ENCODE assay signal across 14 mouse cellular contexts in the genomic region with DNA sequence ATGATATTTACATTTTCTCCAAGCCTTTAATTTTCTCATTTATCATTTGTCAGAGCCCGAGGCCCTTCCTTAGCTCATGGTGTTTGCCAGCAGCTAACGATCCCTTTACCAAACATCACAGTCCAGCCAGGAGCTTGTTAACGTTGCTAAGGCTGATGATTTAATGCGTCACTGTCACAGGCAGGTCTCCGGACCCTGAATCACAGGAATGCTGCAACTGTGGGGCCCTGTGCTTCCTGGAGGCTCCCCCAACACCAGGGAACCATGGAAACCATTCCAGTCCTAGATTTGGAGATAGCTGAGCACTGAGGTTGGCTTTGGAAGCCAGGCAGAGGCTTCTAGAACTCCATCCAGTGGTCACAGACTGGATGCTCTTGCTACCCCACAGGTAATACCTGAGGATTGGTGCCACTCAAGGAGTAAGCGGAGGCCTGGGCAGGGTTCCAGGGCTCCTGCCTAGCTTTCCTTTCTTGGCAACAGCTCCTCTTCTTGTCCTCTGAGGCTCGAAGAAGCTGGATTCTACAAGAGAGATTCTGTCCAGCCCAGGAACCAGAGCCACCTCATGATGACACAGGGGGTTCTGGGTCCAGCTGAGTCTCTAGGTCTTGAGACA.
DNase-seq lines count a peak whose midpoint lies in the region; ATAC-seq lines count a peak whose summit lies in the region.
"Had no signal": no experiment of that assay in that cellular context is flagged by ENCODE, and none has a peak within 500 bp of the region (broad histone marks: within the 10 kb centered on the region; RNA-seq: fewer than 3 reads in every experiment).

No protein-coding gene starts in this region.

- H3K36me3 ChIP-seq in embryonic facial prominence, embryonic 10.5 days (replicated peaks), result no peaks in the 10 kb centered on the region
- H3K36me3 ChIP-seq in hindbrain, embryonic 16.5 days (ENCODE audit: control insufficient read depth, insufficient read depth, low read length), result no peaks in the 10 kb centered on the region
- no peaks in the 10 kb centered on the region for H3K36me3 ChIP-seq in neural tube, embryonic 12.5 days
- H3K36me3 ChIP-seq: midbrain, embryonic 12.5 days had no signal

- no peak overlapping the region for H3K4me3 ChIP-seq in embryonic facial prominence, embryonic 10.5 days
- H3K4me3 ChIP-seq in hindbrain, embryonic 16.5 days (ENCODE audit: low read length), result no peak overlapping the region
- H3K4me3 ChIP-seq in neural tube, embryonic 12.5 days, result no peak overlapping the region
- H3K4me3 ChIP-seq: midbrain, embryonic 12.5 days had no signal

- H3K9me3 ChIP-seq in embryonic facial prominence, embryonic 10.5 days, result no peaks in the 10 kb centered on the region
- H3K9me3 ChIP-seq in hindbrain, embryonic 16.5 days (ENCODE audit: control insufficient read depth, low read length), result no peaks in the 10 kb centered on the region
- no peaks in the 10 kb centered on the region for H3K9me3 ChIP-seq in neural tube, embryonic 12.5 days
- H3K9me3 ChIP-seq: midbrain, embryonic 12.5 days had no signal

- peak overlapping the region; percentile 67 for H3K27ac ChIP-seq in embryonic facial prominence, embryonic 10.5 days (replicated peaks)
- no peak overlapping the region for H3K27ac ChIP-seq in hindbrain, embryonic 16.5 days (ENCODE audit: low read depth, low read length)
- 0 out of 2 replicates have a peak overlapping the region, but pooled peaks have one; percentile 8 for H3K27ac ChIP-seq in neural tube, embryonic 12.5 days
- H3K27ac ChIP-seq: midbrain, embryonic 12.5 days had no signal

- peaks cover 55% of the 10 kb centered on the region for H3K4me1 ChIP-seq in embryonic facial prominence, embryonic 10.5 days
- peaks cover 5% of the 10 kb centered on the region for H3K4me1 ChIP-seq in hindbrain, embryonic 16.5 days (ENCODE audit: control insufficient read depth, insufficient read depth, low read depth, low read length)
- peaks cover 24% of the 10 kb centered on the region for H3K4me1 ChIP-seq in neural tube, embryonic 12.5 days

- DNase-seq in kidney, adult 18-20 months, result peak; percentile 21
- no peak for DNase-seq in kidney, adult 8-10 months
- no peak for DNase-seq in embryonic facial prominence, embryonic 10.5 days (ENCODE audit: low spot score)
- DNase-seq in thymus, postnatal 25 days, result no peak
- DNase-seq in right cerebral cortex, postnatal 25 days, result no peak
- DNase-seq in liver, result no peak
- DNase-seq: adrenal gland, postnatal 25 days; cerebellum, adult 8-10 months; gastrocnemius, postnatal 10 days; lung, adult 2 months had no signal

- 0 out of 2 replicates have a peak, but pooled peaks have one; percentile 34 for ATAC-seq in hindbrain, embryonic 16.5 days
- no peak for ATAC-seq in neural tube, embryonic 12.5 days (ENCODE audit: low FRiP score, low read depth)
- ATAC-seq: CD4-positive, CD25-positive, alpha-beta regulatory T cell, adult 4 months had no signal

- no peak overlapping the region for H3K9ac ChIP-seq in hindbrain, embryonic 16.5 days (ENCODE audit: low read depth, low read length)
- no peak overlapping the region for H3K9ac ChIP-seq in neural tube, embryonic 12.5 days
- H3K9ac ChIP-seq: midbrain, embryonic 12.5 days had no signal

- H3K27me3 ChIP-seq in embryonic facial prominence, embryonic 10.5 days (replicated peaks; ENCODE audit: low read depth, poor library complexity, severe bottlenecking), result no peaks in the 10 kb centered on the region
- no peaks in the 10 kb centered on the region for H3K27me3 ChIP-seq in hindbrain, embryonic 16.5 days (replicated peaks; ENCODE audit: control insufficient read depth, insufficient read depth, low read length)
- H3K27me3 ChIP-seq in neural tube, embryonic 12.5 days (replicated peaks), result no peaks in the 10 kb centered on the region; the same call in 1 of the 2 replicates

- H3K4me2 ChIP-seq in hindbrain, embryonic 16.5 days (ENCODE audit: low read length), result no peak overlapping the region
- no peak overlapping the region for H3K4me2 ChIP-seq in neural tube, embryonic 12.5 days (replicated peaks)
- H3K4me2 ChIP-seq: midbrain, embryonic 12.5 days had no signal

- WGBS in embryonic facial prominence, embryonic 10.5 days, result 57% methylated on average over 7 of the region's 7 CpGs
- 19% methylated on average over 7 of the region's 7 CpGs for WGBS in hindbrain, embryonic 16.5 days
- 35% methylated on average over 7 of the region's 7 CpGs for WGBS in neural tube, embryonic 12.5 days
